Mouse (Mus musculus): ENCODE measurements around the gene Isyna1. TPM values are rescaled to one million over a fixed set of nuclear protein-coding genes. Genes with fewer than 3 reads are reported as not detected.
A peak's percentile ranks its signal among the peaks of the same experiment; 100 is the strongest.

Gene Isyna1
- polyA plus RNA-seq, 1 experiment from 2014 or later = 86.0 TPM

DNA sequence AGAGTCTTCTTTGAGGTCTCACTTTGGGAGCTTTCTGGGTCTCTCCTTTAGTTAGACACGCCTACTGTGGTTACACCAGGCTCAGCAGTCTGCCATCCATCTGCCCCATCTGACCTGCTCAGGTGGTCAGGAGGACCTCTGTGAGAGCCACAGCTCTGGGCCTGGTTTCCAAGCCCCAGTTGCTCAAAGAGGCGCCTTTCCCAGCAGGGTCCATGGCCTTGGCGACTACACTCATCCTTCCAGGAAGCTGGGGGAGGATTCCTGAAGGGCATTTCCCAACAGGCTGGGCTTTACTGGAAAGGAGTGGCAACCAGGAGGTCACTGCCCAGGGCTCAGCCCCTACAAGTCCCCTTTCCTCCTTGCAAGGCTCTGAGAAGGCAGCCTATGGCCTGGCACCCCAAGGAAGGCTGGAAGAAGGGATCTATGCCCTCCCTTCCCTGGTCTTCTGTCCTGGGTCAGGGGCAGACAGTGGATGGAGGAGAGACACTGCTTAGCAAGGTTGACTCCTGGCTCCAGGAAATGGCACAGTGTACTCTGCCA, 29.4 kb upstream of the Isyna1 start:
- Histone ChIP-seq H3K27me3 (ENCODE audit: control insufficient read depth, insufficient read depth, low read length) (no peaks in the 10 kb centered on the region), H3K9ac (ENCODE audit: low read depth, low read length) (no peak overlapping the region), H3K9me3 (replicated peaks; ENCODE audit: control insufficient read depth, low read length) (no peaks in the 10 kb centered on the region), H3K36me3 (ENCODE audit: control insufficient read depth, insufficient read depth, low read length) (no peaks in the 10 kb centered on the region), H3K4me3 (ENCODE audit: low read depth, low read length) (no peak overlapping the region), H3K4me2 (no peak overlapping the region), H3K4me1 (ENCODE audit: control insufficient read depth, insufficient read depth, low read length) (peaks cover 51% of the 10 kb centered on the region), H3K27ac (ENCODE audit: low read depth, low read length) (no peak overlapping the region)
- 72% methylated on average over 3 of the region's 3 CpGs for WGBS (ENCODE audit: insufficient replicate concordance)
- ATAC-seq (replicated peaks; ENCODE audit: insufficient number of reproducible peaks, low FRiP score, low TSS enrichment) = no peak

DNA sequence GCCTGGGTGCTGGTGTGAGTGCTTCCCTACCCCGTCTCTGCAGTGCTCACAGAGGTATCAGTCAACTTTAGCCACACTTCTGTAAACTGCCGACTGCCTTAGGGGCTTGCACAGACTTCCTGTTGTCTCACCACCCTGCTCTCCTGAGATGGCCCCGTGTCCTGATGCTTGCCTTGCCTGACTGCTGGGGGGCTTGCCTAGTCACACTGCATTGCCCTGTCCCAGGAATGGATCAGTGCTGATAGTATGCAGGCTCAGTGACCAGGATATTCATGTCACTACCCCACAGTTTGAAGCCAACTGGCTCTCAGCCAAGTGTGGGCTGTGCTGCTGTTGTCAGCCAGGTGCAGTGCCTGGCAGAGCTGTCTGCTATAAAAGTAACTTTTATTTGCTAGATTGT, 28.6 kb upstream of the Isyna1 start:
- Histone ChIP-seq H3K9ac (ENCODE audit: low read depth, low read length) (no peak overlapping the region), H3K9me3 (replicated peaks; ENCODE audit: control insufficient read depth, low read length) (no peaks in the 10 kb centered on the region), H3K4me1 (ENCODE audit: control insufficient read depth, insufficient read depth, low read length) (peaks cover 48% of the 10 kb centered on the region), H3K4me2 (no peak overlapping the region), H3K27ac (ENCODE audit: low read depth, low read length) (no peak overlapping the region), H3K36me3 (ENCODE audit: control insufficient read depth, insufficient read depth, low read length) (no peaks in the 10 kb centered on the region), H3K4me3 (ENCODE audit: low read depth, low read length) (no peak overlapping the region), H3K27me3 (ENCODE audit: control insufficient read depth, insufficient read depth, low read length) (no peaks in the 10 kb centered on the region)
- ATAC-seq (replicated peaks; ENCODE audit: insufficient number of reproducible peaks, low FRiP score, low TSS enrichment) = no peak
- 26% methylated on average over 3 of the region's 3 CpGs for WGBS (ENCODE audit: insufficient replicate concordance)

DNA sequence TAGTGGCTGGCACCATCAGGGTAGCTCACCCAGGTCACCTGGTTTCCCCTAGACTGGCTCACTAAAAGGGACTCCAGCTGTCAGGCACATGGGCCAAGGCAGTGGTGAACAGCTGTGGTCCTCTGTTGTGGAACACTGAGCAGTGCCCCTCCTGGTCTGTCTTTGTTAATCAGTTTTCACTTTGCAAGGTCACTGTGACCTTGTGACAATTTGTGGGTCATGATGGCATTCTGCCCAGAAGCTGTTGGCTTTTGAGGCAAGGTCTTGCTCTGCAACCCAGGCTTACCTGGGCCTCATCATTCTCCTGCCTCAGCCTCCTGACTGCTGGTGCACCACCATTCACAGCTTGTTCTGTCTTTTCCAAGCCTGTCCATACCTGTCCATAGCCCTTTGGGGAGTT, 23.8 kb upstream of the Isyna1 start:
- H3K4me1 ChIP-seq (ENCODE audit: control insufficient read depth, insufficient read depth, low read length) = peaks cover 17% of the 10 kb centered on the region
- no peak for ATAC-seq (replicated peaks; ENCODE audit: insufficient number of reproducible peaks, low FRiP score, low TSS enrichment)

DNA sequence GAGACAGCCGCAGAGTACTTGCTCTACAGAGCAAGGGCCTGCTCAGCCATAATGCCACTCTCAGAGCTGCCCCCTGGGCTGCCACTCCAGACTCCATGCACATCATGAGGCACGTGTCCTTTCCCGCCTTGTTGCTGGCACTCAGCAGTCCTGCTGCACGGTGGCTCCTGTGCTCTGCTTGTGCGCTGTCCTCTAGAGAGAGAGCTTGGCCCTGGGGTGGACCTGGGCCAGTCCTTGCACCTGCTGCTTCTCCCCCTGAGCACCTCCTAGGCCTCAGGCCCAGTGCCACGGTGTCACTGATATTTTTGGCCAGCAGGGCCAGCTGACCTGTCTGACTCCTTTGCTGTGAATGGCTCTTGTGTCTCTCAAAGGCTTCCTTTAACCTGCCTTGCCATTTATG, 23.2 kb upstream of the Isyna1 start:
- Histone ChIP-seq H3K4me2 (no peak overlapping the region), H3K27me3 (ENCODE audit: control insufficient read depth, insufficient read depth, low read length) (no peaks in the 10 kb centered on the region), H3K9me3 (replicated peaks; ENCODE audit: control insufficient read depth, low read length) (no peaks in the 10 kb centered on the region), H3K36me3 (ENCODE audit: control insufficient read depth, insufficient read depth, low read length) (no peaks in the 10 kb centered on the region), H3K27ac (ENCODE audit: low read depth, low read length) (peak overlapping the region; percentile 55), H3K9ac (ENCODE audit: low read depth, low read length) (no peak overlapping the region), H3K4me1 (ENCODE audit: control insufficient read depth, insufficient read depth, low read length) (peaks cover 10% of the 10 kb centered on the region), H3K4me3 (ENCODE audit: low read depth, low read length) (no peak overlapping the region)
- WGBS (ENCODE audit: insufficient replicate concordance) = 63% methylated on average over 6 of the region's 6 CpGs
- ATAC-seq (replicated peaks; ENCODE audit: insufficient number of reproducible peaks, low FRiP score, low TSS enrichment) = no peak

More for the DNA sequence above, 23.8 kb upstream of the Isyna1 start:
- Histone ChIP-seq H3K9me3 (replicated peaks; ENCODE audit: control insufficient read depth, low read length) (no peaks in the 10 kb centered on the region), H3K4me3 (ENCODE audit: low read depth, low read length) (no peak overlapping the region), H3K9ac (ENCODE audit: low read depth, low read length) (0 out of 2 replicates have a peak overlapping the region, but pooled peaks have one; percentile 19), H3K36me3 (ENCODE audit: control insufficient read depth, insufficient read depth, low read length) (no peaks in the 10 kb centered on the region), H3K27ac (ENCODE audit: low read depth, low read length) (peak overlapping the region; percentile 55), H3K27me3 (ENCODE audit: control insufficient read depth, insufficient read depth, low read length) (no peaks in the 10 kb centered on the region), H3K4me2 (no peak overlapping the region)

DNA sequence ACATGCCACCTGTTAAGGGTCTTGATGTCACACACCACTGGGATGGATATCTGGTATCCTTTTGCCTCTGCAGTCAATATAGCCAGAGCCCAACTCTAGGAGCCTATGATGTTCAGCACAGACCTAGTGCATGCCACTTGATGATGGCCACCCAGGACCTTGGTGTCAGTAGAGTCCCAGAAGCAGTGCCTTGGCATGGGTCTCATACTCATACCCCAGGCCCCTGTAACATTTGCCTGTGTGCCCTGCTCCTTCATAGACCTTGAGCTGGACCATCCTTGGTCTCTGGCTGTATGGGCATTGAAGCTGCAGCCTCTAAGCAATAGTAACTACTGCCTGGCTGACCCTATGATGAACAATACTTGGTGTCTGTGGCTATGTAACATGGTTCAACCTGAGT, 19.9 kb upstream of the Isyna1 start:
- H3K4me1 ChIP-seq (ENCODE audit: control insufficient read depth, insufficient read depth, low read length) = peaks cover 10% of the 10 kb centered on the region
- H3K9me3 ChIP-seq (replicated peaks; ENCODE audit: control insufficient read depth, low read length) = no peaks in the 10 kb centered on the region
- H3K4me2 ChIP-seq = no peak overlapping the region
- no peak overlapping the region for H3K9ac ChIP-seq (ENCODE audit: low read depth, low read length)
- ATAC-seq (replicated peaks; ENCODE audit: insufficient number of reproducible peaks, low FRiP score, low TSS enrichment) = no peak
- H3K4me3 ChIP-seq (ENCODE audit: low read depth, low read length) = no peak overlapping the region
- no peaks in the 10 kb centered on the region for H3K27me3 ChIP-seq (ENCODE audit: control insufficient read depth, insufficient read depth, low read length)
- H3K27ac ChIP-seq (ENCODE audit: low read depth, low read length) = no peak overlapping the region
- peaks cover 7% of the 10 kb centered on the region; the same call in 1 of the 2 replicates for H3K36me3 ChIP-seq (ENCODE audit: control insufficient read depth, insufficient read depth, low read length)

DNA sequence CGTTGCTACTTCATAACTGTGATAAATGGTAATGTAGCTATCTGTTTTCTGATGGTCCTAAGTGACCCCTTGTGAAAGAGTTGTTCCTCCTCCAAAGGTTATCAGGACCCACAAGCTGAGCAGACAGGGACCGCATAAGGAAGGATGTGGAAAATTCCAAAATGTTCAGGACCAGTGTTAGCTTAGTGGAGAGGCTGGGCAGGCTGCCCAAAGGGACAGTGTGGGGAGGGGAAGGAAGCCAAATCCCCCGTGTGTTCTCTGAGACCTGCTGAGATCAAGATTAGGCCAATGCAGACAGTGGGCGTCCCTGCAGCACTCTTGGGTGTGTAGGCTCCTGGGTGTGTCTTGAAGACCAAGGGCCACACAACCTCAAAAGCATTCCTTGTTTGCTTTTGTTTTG, 19.3 kb upstream of the Isyna1 start:
- no peak overlapping the region for H3K4me3 ChIP-seq (ENCODE audit: low read depth, low read length)
- no peak for ATAC-seq (replicated peaks; ENCODE audit: insufficient number of reproducible peaks, low FRiP score, low TSS enrichment)
- H3K27ac ChIP-seq (ENCODE audit: low read depth, low read length) = no peak overlapping the region
- no peak overlapping the region for H3K4me2 ChIP-seq
- H3K9me3 ChIP-seq (replicated peaks; ENCODE audit: control insufficient read depth, low read length) = no peaks in the 10 kb centered on the region
- WGBS (ENCODE audit: insufficient replicate concordance) = 62% methylated on average over 4 of the region's 4 CpGs
- no peak overlapping the region for H3K9ac ChIP-seq (ENCODE audit: low read depth, low read length)
- H3K4me1 ChIP-seq (ENCODE audit: control insufficient read depth, insufficient read depth, low read length) = peaks cover 10% of the 10 kb centered on the region
- no peaks in the 10 kb centered on the region for H3K27me3 ChIP-seq (ENCODE audit: control insufficient read depth, insufficient read depth, low read length)
- H3K36me3 ChIP-seq (ENCODE audit: control insufficient read depth, insufficient read depth, low read length) = peaks cover 8% of the 10 kb centered on the region; the same call in 1 of the 2 replicates

DNA sequence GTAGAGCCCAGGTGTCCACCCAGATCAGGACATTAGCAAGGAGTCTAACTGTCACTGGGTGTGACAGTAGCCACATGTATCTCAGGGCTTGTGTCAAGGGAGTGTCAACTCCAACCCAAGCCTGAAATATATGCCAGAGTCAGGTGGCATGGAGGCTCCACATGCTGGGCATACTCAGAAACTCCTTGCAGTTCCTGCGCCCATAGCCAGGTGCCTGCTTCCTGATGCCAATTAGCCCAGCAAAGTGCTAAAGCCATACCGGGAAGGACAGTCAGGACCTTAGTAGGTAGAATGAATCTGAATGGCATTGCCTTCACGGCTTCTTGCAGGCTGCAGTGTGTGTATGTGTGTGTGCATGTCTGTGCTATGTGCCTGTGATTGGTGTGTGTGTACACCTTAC, 17.0 kb upstream of the Isyna1 start:
- ATAC-seq (replicated peaks; ENCODE audit: insufficient number of reproducible peaks, low FRiP score, low TSS enrichment) = no peak
- H3K4me1 ChIP-seq (ENCODE audit: control insufficient read depth, insufficient read depth, low read length) = no peaks in the 10 kb centered on the region
- no peak overlapping the region for H3K27ac ChIP-seq (ENCODE audit: low read depth, low read length)
- no peak overlapping the region for H3K4me2 ChIP-seq
- H3K9ac ChIP-seq (ENCODE audit: low read depth, low read length) = no peak overlapping the region
- WGBS (ENCODE audit: insufficient replicate concordance) = 84% methylated on average over 3 of the region's 3 CpGs
- H3K9me3 ChIP-seq (replicated peaks; ENCODE audit: control insufficient read depth, low read length) = no peaks in the 10 kb centered on the region
- no peaks in the 10 kb centered on the region for H3K27me3 ChIP-seq (ENCODE audit: control insufficient read depth, insufficient read depth, low read length)
- no peak overlapping the region for H3K4me3 ChIP-seq (ENCODE audit: low read depth, low read length)
- H3K36me3 ChIP-seq (ENCODE audit: control insufficient read depth, insufficient read depth, low read length) = peaks cover 19% of the 10 kb centered on the region

DNA sequence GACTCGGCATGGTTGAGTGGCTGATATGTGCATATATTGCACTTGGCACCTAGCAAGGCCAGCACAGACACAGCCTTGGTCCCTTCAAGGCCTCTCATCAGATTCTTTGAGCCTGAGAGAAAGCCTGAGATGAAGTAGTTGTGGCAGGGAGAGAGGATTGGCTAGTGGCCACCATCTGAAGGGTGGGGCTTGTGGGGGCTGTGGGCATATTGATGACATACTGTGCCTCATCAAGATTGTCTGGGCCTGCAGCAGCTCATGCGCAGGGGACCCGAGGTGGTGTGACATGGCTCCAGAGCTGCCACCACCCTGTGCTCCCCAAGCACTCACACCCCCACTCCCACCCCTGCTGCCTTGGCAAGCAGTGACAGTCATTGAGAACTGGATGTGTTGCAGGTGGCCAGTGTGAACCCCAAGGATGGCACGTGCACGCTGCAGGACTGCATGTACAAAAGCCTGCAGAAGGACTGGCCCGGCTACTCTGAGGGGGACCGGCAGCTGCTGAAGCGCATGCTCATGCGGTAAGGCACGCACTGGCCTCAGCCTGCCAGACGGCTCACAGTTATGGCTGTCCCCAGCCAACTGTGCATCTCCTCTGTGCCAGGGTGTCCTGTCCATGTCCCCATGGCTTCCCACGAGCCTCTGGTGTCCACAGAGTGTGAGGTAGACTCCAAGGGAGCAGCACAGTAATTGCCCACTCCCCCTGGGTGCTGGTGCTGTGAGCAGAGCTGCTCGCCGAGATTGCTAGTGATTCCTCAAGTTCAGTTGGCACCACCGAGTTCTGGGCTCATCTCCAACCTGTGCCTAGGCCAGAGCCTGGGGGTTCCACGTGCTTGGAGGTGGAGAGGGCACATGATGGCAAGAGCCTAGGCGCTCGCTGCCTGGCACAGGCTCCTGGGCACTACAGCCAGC, 10.4 kb upstream of the Isyna1 start:
- whole genome bisulfite sequencing (ENCODE audit: insufficient replicate concordance) = 90% methylated on average over 18 of the region's 18 CpGs
- H3K36me3 ChIP-seq (ENCODE audit: control insufficient read depth, insufficient read depth, low read length) = peaks cover 41% of the 10 kb centered on the region
- H3K9me3 ChIP-seq (replicated peaks; ENCODE audit: control insufficient read depth, low read length) = no peaks in the 10 kb centered on the region
- H3K4me2 ChIP-seq = no peak overlapping the region
- H3K27me3 ChIP-seq (ENCODE audit: control insufficient read depth, insufficient read depth, low read length) = no peaks in the 10 kb centered on the region
- no peak overlapping the region for H3K4me3 ChIP-seq (ENCODE audit: low read depth, low read length)
- no peaks in the 10 kb centered on the region for H3K4me1 ChIP-seq (ENCODE audit: control insufficient read depth, insufficient read depth, low read length)
- no peak for ATAC-seq (replicated peaks; ENCODE audit: insufficient number of reproducible peaks, low FRiP score, low TSS enrichment)
- no peak overlapping the region for H3K9ac ChIP-seq (ENCODE audit: low read depth, low read length)
- no peak overlapping the region for H3K27ac ChIP-seq (ENCODE audit: low read depth, low read length)
